Mouse (Mus musculus): ENCODE measurements at regions not wholly inside any gene's neighbourhood (a gene's known extent, or its start where the extent isn't known, plus 50 kb on each side); places are given as distances from the start of the nearest gene placed in this dataset.

GRCm38 (mm10) chr3:37968654-37969053 is 244.4 kb upstream of the Gm5148 start:
- DNase-seq (ENCODE audit: low spot score) = no peak

- DNase-seq (ENCODE audit: low spot score) = no peak
Measured at GRCm38 (mm10) chr3:37965221-37965620, 240.9 kb upstream of the Gm5148 start.

GRCm38 (mm10) chr3:37964083-37964482 is 239.8 kb upstream of the Gm5148 start:
- no peak for DNase-seq (ENCODE audit: low spot score)

GRCm38 (mm10) chr3:37962811-37963210 is 238.5 kb upstream of the Gm5148 start:
- DNase-seq (ENCODE audit: low spot score) = no peak

GRCm38 (mm10) chr3:37962043-37962810 is 237.9 kb upstream of the Gm5148 start:
- no peak for DNase-seq (ENCODE audit: low spot score)

GRCm38 (mm10) chr3:37958361-37958978 is 234.2 kb upstream of the Gm5148 start:
- no peak for DNase-seq (ENCODE audit: low spot score)

GRCm38 (mm10) chr3:37956543-37956942 is 232.3 kb upstream of the Gm5148 start:
- DNase-seq (ENCODE audit: low spot score) = no peak

GRCm38 (mm10) chr3:37952891-37953290 is 228.6 kb upstream of the Gm5148 start:
- no peak for DNase-seq (ENCODE audit: low spot score)

- DNase-seq (ENCODE audit: low spot score) = no peak
Measured at GRCm38 (mm10) chr3:37952251-37952650, 228.0 kb upstream of the Gm5148 start.

- no peak for DNase-seq (ENCODE audit: low spot score)
Measured at GRCm38 (mm10) chr3:37943661-37944060, 219.4 kb upstream of the Gm5148 start.

GRCm38 (mm10) chr3:37940016-37940415 is 215.7 kb upstream of the Gm5148 start:
- no peak for DNase-seq (ENCODE audit: low spot score)

- DNase-seq (ENCODE audit: low spot score) = no peak
Measured at GRCm38 (mm10) chr3:37938870-37939269, 214.6 kb upstream of the Gm5148 start.

GRCm38 (mm10) chr3:37938284-37938596 is 213.9 kb upstream of the Gm5148 start:
- no peak for DNase-seq (ENCODE audit: low spot score)

GRCm38 (mm10) chr3:37937381-37938283 is 213.3 kb upstream of the Gm5148 start:
- no peak for DNase-seq (ENCODE audit: low spot score)

GRCm38 (mm10) chr3:37936251-37936931 is 212.1 kb upstream of the Gm5148 start:
- DNase-seq (ENCODE audit: low spot score) = no peak

GRCm38 (mm10) chr3:37934905-37935708 is 210.8 kb upstream of the Gm5148 start:
- DNase-seq (ENCODE audit: low spot score) = no peak

- no peak for DNase-seq (ENCODE audit: low spot score)
Measured at GRCm38 (mm10) chr3:37934236-37934635, 209.9 kb upstream of the Gm5148 start.

GRCm38 (mm10) chr3:37928731-37929130 is 204.4 kb upstream of the Gm5148 start:
- DNase-seq (ENCODE audit: low spot score) = no peak

GRCm38 (mm10) chr3:37919450-37920156 is 195.3 kb upstream of the Gm5148 start:
- no peak for DNase-seq (ENCODE audit: low spot score)

GRCm38 (mm10) chr3:37916786-37917479 is 192.6 kb upstream of the Gm5148 start:
- DNase-seq (ENCODE audit: low spot score) = no peak
